8 mouse cellular contexts compared by ENCODE assay signal in the genomic region with DNA sequence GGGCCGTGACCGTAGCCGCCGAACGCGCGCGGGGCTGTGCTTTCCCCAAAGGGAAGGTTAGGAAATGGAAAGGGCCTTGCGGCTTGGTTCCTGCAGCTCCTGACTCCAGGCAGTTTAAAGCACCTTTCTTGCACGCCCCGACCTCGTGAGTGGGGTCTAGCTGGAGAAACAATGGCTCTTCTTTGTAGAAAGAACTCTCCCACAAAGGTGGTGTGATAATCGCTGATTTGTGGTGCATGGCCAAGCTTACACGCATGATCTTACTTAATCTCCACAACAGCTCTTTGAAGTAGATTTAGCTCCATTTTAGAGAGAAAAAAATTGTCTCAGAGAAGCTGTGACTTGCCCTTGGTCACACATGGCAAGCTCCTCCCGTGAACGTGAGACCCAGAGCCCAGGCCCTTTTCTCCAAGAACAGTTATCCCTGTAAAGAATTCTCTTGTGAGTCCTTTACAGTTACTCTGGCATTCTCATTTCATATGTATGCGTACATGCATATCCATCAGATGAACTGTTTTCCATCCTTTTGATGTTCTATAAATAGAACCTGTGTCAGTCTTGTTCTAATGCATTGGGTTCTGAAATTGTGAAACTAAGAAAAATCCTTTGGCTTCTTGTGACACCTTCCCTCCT. TPM values are rescaled to one million over a fixed set of nuclear protein-coding genes. Genes with fewer than 3 reads are reported as not detected.
DNase-seq lines count a peak whose midpoint lies in the region; ATAC-seq lines count a peak whose summit lies in the region.

No protein-coding gene starts in this region.

- H3K4me2 ChIP-seq in kidney, embryonic 14.5 days (replicated peaks; ENCODE audit: low read depth, low read length), result peak overlapping the region; percentile 69
- H3K4me2 ChIP-seq in midbrain, embryonic 13.5 days (replicated peaks), result peak overlapping the region; percentile 62

- no peaks in the 10 kb centered on the region for H3K9me3 ChIP-seq in kidney, embryonic 14.5 days (ENCODE audit: control insufficient read depth, low read length)
- H3K9me3 ChIP-seq in hindbrain, embryonic 10.5 days, result no peaks in the 10 kb centered on the region
- H3K9me3 ChIP-seq in midbrain, embryonic 13.5 days, result no peaks in the 10 kb centered on the region

- H3K27ac ChIP-seq in kidney, embryonic 14.5 days (ENCODE audit: low read depth, low read length), result peak overlapping the region; percentile 65; the same call in 1 of the 2 replicates
- H3K27ac ChIP-seq in hindbrain, embryonic 10.5 days, result peak overlapping the region; percentile 99
- peak overlapping the region; percentile 95 for H3K27ac ChIP-seq in midbrain, embryonic 13.5 days

- no peak; the same call in 1 of the 2 replicates for ATAC-seq in kidney, embryonic 14.5 days (ENCODE audit: low FRiP score, low TSS enrichment)
- peak; percentile 15 for ATAC-seq in midbrain, embryonic 13.5 days

- no peak for DNase-seq in kidney, adult 11 months
- DNase-seq in R1 (ENCODE audit: low read depth, low spot score), result peak; percentile 73
- DNase-seq in hindbrain, embryonic 10.5 days (ENCODE audit: low spot score), result no peak
- no peak for DNase-seq in retina, embryonic 14.5 days (ENCODE audit: low spot score)
- no peak for DNase-seq in cerebellum, postnatal 36 days
- no peak for DNase-seq in cerebellum, postnatal 25 days

- WGBS in kidney, embryonic 14.5 days, result 4% methylated on average over 17 of the region's 17 CpGs
- 4% methylated on average over 17 of the region's 17 CpGs for WGBS in hindbrain, embryonic 10.5 days
- 1% methylated on average over 17 of the region's 17 CpGs for WGBS in midbrain, embryonic 13.5 days

- H3K4me1 ChIP-seq in kidney, embryonic 14.5 days (ENCODE audit: control insufficient read depth, insufficient read depth, low read length), result peaks cover 16% of the 10 kb centered on the region; the same call in 1 of the 2 replicates
- peaks cover 42% of the 10 kb centered on the region for H3K4me1 ChIP-seq in hindbrain, embryonic 10.5 days (replicated peaks)
- H3K4me1 ChIP-seq in midbrain, embryonic 13.5 days (replicated peaks), result peaks cover 44% of the 10 kb centered on the region

- peak overlapping the region; percentile 95 for H3K4me3 ChIP-seq in kidney, embryonic 14.5 days (ENCODE audit: low read length)
- peak overlapping the region; percentile 97 for H3K4me3 ChIP-seq in hindbrain, embryonic 10.5 days
- peak overlapping the region; percentile 95 for H3K4me3 ChIP-seq in midbrain, embryonic 13.5 days (replicated peaks)

- no peaks in the 10 kb centered on the region for H3K36me3 ChIP-seq in kidney, embryonic 14.5 days (ENCODE audit: control insufficient read depth, insufficient read depth, low read length)
- no peaks in the 10 kb centered on the region for H3K36me3 ChIP-seq in hindbrain, embryonic 10.5 days
- no peaks in the 10 kb centered on the region for H3K36me3 ChIP-seq in midbrain, embryonic 13.5 days

- H3K27me3 ChIP-seq in kidney, embryonic 14.5 days (ENCODE audit: control insufficient read depth, insufficient read depth, low read length), result 0 out of 2 replicates have a peak, but pooled peaks cover 3% of the 10 kb centered on the region
- H3K27me3 ChIP-seq in hindbrain, embryonic 10.5 days (ENCODE audit: insufficient read depth, poor library complexity, severe bottlenecking), result peaks cover 14% of the 10 kb centered on the region
- H3K27me3 ChIP-seq in midbrain, embryonic 13.5 days, result no peaks in the 10 kb centered on the region

- H3K9ac ChIP-seq in kidney, embryonic 14.5 days (ENCODE audit: low read depth, low read length), result peak overlapping the region; percentile 98
- H3K9ac ChIP-seq in midbrain, embryonic 13.5 days (replicated peaks), result peak overlapping the region; percentile 99

RNA-seq across cellular contexts. Expression of a gene that starts 0.5 kb away (rescaled TPM):
- polyA plus RNA-seq in kidney, embryonic 14.5 days (2014; fragmentation: Nextera tagmentation; extraction: Ambion mirVana), result 63.1 and 84.5 TPM in 2 replicates
- 74.6 TPM in 2 replicates for polyA plus RNA-seq in hindbrain, embryonic 10.5 days (2016; fragmentation: Nextera tagmentation; extraction: Ambion mirVana)
- polyA plus RNA-seq in midbrain, embryonic 13.5 days (2015; fragmentation: Nextera tagmentation; extraction: Ambion mirVana), result 94.5 and 95.6 TPM in 2 replicates
